Mouse (Mus musculus) macrophage (primary cell): ENCODE results near the gene Pds5a. TPM values are rescaled to one million over a fixed set of nuclear protein-coding genes. Genes with fewer than 3 reads are reported as not detected.
"Not testable (repeated sequence)": the region's sequence is repeated elsewhere in the genome, so short reads cannot be mapped to it uniquely, and the experiment has no call there.

Experiments used
- H3K27ac ChIP-seq: fragments of 350-480 bp; formaldehyde crosslinking; 2 replicates; pipeline ENCODE4 v1.9.0; 2021
- H3K36me3 ChIP-seq: fragments of 350-480 bp; formaldehyde crosslinking; 2 replicates; pipeline ENCODE4 v1.9.0; 2021; ENCODE audit errors: inconsistent target
- H3K4me3 ChIP-seq: fragments of 350-480 bp; formaldehyde crosslinking; 2 replicates; pipeline ENCODE4 v1.9.0; 2021; ENCODE audit errors: inconsistent target
- H3K79me2 ChIP-seq: fragments of 350-480 bp; formaldehyde crosslinking; 2 replicates; pipeline ENCODE4 v1.9.0; 2021; ENCODE audit errors: inconsistent target
- WGBS: methylation state at CpG from one replicate; pipeline ENCODE4 v1.1.7; 2026; ENCODE audit warnings: inconsistent platforms; ENCODE audit not compliant: missing documents; 5-methylcytosine and 5-hydroxymethylcytosine counted together
- polyA plus RNA-seq: library from polyadenylated mRNA; stranded (reverse); fragments of 250-400 nt; gene quantifications from 3 replicates; pipeline ENCODE4 v1.2.4, GENCODE M21; 2018; ENCODE audit warnings: inconsistent platforms

Pds5a gene
- polyA plus RNA-seq, 1 experiment from 2014 or later, result 38.5 TPM

- H3K4me3 ChIP-seq, result no peak overlapping the region
- H3K79me2 ChIP-seq, result no peaks in the 10 kb centered on the region
- H3K27ac ChIP-seq, result no peak overlapping the region
- H3K36me3 ChIP-seq, result no peaks in the 10 kb centered on the region
- WGBS, result 81% methylated on average over 12 of the region's 12 CpGs
Measured at GRCm38 (mm10) chr5:65704765-65705678, 6.9 kb upstream of the Pds5a start.

- 49% methylated on average over 9 of the region's 9 CpGs for WGBS
- Histone ChIP-seq H3K36me3 (no peaks in the 10 kb centered on the region), H3K4me3 (no peak overlapping the region), H3K27ac (no peak overlapping the region), H3K79me2 (no peaks in the 10 kb centered on the region)
Measured at GRCm38 (mm10) chr5:65703261-65703660, 5.2 kb upstream of the Pds5a start.

GRCm38 (mm10) chr5:65700102-65700501, 2.0 kb upstream of the Pds5a start:
- 91% methylated on average over 5 of the region's 5 CpGs for WGBS
- Histone ChIP-seq H3K27ac (no peak overlapping the region), H3K4me3 (no peak overlapping the region), H3K79me2 (peaks cover 17% of the 10 kb centered on the region), H3K36me3 (no peaks in the 10 kb centered on the region)

DNA sequence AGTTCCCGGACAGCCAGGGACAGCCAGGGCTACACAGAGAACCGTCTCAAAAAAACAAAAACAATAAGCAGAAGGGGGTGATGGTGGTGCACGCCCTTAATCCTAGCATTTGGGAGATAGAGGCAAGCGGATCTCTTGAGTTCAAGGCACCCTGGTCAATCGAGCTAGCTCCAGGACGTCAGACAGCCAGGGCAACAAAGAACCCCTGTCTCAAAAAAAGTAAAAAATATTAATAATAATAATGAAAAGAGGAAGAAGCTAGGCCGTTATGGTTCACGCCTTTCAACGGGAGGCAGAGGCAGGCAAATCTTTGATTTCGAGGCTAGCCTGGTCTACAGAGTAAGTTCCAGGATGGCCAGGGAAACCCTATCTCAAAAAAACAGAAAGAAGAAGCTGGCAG, 1.1 kb upstream of the Pds5a start:
- H3K4me3 ChIP-seq, result peak overlapping the region; percentile 43
- H3K27ac ChIP-seq, result peak overlapping the region; percentile 75
- H3K36me3 ChIP-seq, result no peaks in the 10 kb centered on the region
- peaks cover 26% of the 10 kb centered on the region for H3K79me2 ChIP-seq
- WGBS, result 69% methylated on average over 10 of the region's 10 CpGs

GRCm38 (mm10) chr5:65698759-65699136, 675 bp upstream of the Pds5a start:
- Histone ChIP-seq H3K4me3 (peak overlapping the region; percentile 43), H3K79me2 (peaks cover 30% of the 10 kb centered on the region), H3K27ac (peak overlapping the region; percentile 75), H3K36me3 (no peaks in the 10 kb centered on the region)
- WGBS, result 21% methylated on average over 6 of the region's 6 CpGs

DNA sequence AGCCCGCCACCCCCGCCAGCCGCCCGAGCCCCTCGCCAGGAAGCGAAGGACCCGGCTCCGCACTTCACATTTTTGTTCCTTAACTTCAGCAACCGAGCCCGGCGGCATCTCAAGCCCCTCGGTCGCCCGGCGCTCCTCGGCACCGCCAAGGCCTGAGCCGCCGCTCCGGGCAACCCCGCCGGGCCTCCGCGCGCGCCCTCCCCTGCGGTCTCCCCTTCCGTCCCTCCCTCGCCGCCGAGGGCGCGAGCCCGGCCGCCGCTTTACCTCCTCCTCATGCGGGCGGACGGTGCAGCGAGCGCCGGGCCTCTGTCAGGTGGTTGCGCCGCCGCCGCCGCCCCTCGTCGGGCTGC, 612 bp downstream of the Pds5a start:
- Histone ChIP-seq H3K4me3 (peak overlapping the region; percentile 51; the same call in 1 of the 2 replicates), H3K27ac (no peak overlapping the region), H3K36me3 (no peaks in the 10 kb centered on the region), H3K79me2 (peaks cover 43% of the 10 kb centered on the region)
- whole genome bisulfite sequencing, result 1% methylated on average over 44 of the region's 49 CpGs

GRCm38 (mm10) chr5:65696821-65697485, 1.1 kb downstream of the Pds5a start:
- 1% methylated on average over 56 of the region's 58 CpGs for WGBS
- Histone ChIP-seq H3K79me2 (peaks cover 48% of the 10 kb centered on the region), H3K36me3 (no peaks in the 10 kb centered on the region)

GRCm38 (mm10) chr5:65694076-65694475, 4.0 kb downstream of the Pds5a start:
- H3K4me3 ChIP-seq, H3K27ac ChIP-seq, H3K36me3 ChIP-seq: not testable (repeated sequence)
- no CpG with 5 or more reads among the region's 3 CpGs for WGBS
- peaks cover 77% of the 10 kb centered on the region for H3K79me2 ChIP-seq

More at GRCm38 (mm10) chr5:65696821-65697485, 1.1 kb downstream of the Pds5a start:
- H3K27ac ChIP-seq, result peak overlapping the region; percentile 38
- H3K4me3 ChIP-seq, result peak overlapping the region; percentile 51

DNA sequence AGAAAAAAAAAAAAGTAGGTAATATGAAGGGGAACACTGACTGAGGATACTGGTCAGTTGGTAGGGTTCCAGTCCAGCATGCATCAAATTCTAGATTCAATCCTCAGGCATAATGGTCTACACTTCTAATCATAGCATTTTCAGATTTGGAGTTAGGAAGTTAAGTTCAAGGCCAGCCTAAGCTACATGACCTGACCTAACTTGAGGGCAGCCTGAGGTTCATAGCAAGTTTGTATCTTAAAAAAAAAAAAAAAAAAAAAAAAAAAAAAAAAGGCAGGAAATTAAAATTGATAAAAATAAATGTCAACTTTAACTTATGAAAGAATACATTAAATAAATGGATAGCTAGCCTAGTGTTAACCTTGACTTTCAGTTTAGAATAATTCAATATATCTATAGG, 5.1 kb downstream of the Pds5a start:
- H3K27ac ChIP-seq, result no peak overlapping the region
- no peak overlapping the region for H3K4me3 ChIP-seq
- H3K79me2 ChIP-seq, result peaks cover 88% of the 10 kb centered on the region
- H3K36me3 ChIP-seq, result no peaks in the 10 kb centered on the region; the same call in 1 of the 2 replicates

DNA sequence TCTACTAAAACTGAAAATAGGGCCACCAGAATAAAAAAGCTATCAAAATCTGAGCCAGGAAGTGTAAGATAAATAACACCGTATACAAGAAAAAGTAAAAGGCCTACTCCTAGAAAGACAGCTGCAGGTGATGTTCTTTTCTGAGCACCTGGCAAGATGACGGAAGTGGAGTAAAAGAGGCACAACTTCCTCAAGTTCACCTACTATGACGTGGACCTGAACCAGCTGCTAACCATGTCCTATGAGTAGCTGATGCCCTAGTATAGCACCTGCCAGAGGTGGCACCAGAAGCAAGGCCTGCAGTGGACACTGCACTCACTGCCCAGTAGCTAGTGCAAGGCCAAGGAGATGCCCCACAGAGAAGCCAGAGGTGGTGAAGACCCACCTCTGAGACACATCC, 9.3 kb downstream of the Pds5a start:
- Histone ChIP-seq H3K36me3 (peaks cover 6% of the 10 kb centered on the region; the same call in 1 of the 2 replicates), H3K27ac (no peak overlapping the region), H3K79me2 (peaks cover 100% of the 10 kb centered on the region), H3K4me3 (no peak overlapping the region)
- 85% methylated on average over 3 of the region's 3 CpGs for WGBS

GRCm38 (mm10) chr5:65686806-65687205, 11.3 kb downstream of the Pds5a start:
- H3K79me2 ChIP-seq, result peaks cover 100% of the 10 kb centered on the region
- no peak overlapping the region for H3K27ac ChIP-seq
- no peak overlapping the region for H3K4me3 ChIP-seq
- 87% methylated on average over 3 of the region's 3 CpGs for WGBS
- H3K36me3 ChIP-seq, result peaks cover 6% of the 10 kb centered on the region; the same call in 1 of the 2 replicates

- Histone ChIP-seq H3K79me2 (peaks cover 99% of the 10 kb centered on the region), H3K27ac (no peak overlapping the region), H3K36me3 (no peaks in the 10 kb centered on the region), H3K4me3 (no peak overlapping the region)
- WGBS, result 90% methylated on average over 5 of the region's 5 CpGs
Measured at GRCm38 (mm10) chr5:65678826-65679225, 19.2 kb downstream of the Pds5a start.

GRCm38 (mm10) chr5:65672162-65672561, 25.9 kb downstream of the Pds5a start:
- no peak overlapping the region for H3K4me3 ChIP-seq
- H3K27ac ChIP-seq, result no peak overlapping the region
- no peaks in the 10 kb centered on the region for H3K36me3 ChIP-seq
- peaks cover 100% of the 10 kb centered on the region for H3K79me2 ChIP-seq

- Histone ChIP-seq H3K4me3 (no peak overlapping the region), H3K79me2 (peaks cover 100% of the 10 kb centered on the region), H3K27ac (no peak overlapping the region), H3K36me3 (no peaks in the 10 kb centered on the region)
- WGBS, result 94% methylated on average over 3 of the region's 3 CpGs
Measured at GRCm38 (mm10) chr5:65667644-65668043, 30.4 kb downstream of the Pds5a start.

GRCm38 (mm10) chr5:65665370-65665769, 32.7 kb downstream of the Pds5a start:
- H3K4me3 ChIP-seq, result no peak overlapping the region
- whole genome bisulfite sequencing, result 70% methylated on average over 1 of the region's 1 CpGs
- peaks cover 91% of the 10 kb centered on the region for H3K79me2 ChIP-seq
- H3K27ac ChIP-seq, result no peak overlapping the region
- H3K36me3 ChIP-seq, result no peaks in the 10 kb centered on the region
